Mouse (Mus musculus) kidney, postnatal 14 days (tissue): ENCODE measurements around the gene Nrg3.
"Not testable (repeated sequence)": the region's sequence is repeated elsewhere in the genome, so short reads cannot be mapped to it uniquely, and the experiment has no call there.

Experiments
- DNase-seq: peaks from one replicate; pipeline ENCODE4 v3.0.0; 2022; ENCODE audit warnings: mixed read lengths

The Nrg3 gene

DNA sequence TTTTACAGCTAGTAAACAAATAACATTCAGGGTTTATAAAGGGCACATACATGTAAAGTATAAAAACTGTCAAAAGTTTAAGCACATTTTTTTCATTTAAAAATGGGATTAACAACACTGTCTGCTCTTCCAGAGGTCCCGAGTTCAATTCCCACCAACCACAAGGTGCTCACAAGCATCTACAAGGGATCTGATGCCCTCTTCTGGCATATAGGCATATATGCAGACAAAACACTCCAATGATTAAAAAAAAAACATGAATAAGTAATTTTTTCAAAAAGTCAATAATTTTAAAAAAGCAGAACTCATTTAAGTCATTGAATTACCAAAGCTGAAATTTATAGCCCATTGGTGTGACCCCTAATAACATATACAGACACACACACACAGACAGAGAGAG, 878.6 kb downstream of the Nrg3 start:
- DNase-seq, result no peak

DNA sequence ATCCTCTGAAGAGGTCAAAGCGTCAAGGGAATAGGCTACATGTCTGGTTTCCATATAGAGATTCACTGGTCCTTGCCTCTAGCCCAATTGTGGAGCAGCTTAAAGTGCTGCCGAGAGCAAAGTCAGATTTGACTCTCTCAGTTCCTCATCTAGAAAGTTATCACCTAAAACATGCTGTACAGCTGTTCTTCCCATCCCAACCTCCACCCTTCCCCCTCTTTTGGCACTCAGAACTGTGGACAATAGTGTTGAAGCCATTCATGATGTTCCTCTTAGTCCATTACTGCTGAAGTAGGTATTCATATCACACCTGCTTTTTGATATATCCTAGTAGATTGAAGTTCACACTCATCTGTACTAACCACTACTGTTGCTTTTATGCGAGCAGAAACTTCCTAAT, 896.1 kb downstream of the Nrg3 start:
- DNase-seq, result no peak

DNA sequence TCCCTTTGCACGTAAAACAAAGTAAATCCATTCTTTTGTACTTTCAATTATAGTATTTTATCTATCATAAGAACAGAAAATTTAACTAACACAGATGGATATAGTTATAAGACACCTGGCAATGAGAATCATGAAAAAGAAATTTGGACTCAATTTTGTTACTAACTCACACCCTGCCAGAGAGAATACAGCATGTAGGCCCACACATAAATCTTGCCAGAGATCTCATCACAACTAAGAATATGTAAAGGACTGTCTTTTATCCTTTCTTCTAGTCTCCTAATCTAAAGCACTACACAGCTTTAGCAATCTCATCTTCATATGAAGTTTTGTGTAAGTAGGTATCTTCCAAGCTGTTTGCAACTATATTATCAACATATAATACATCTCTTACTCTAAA, 904.7 kb downstream of the Nrg3 start:
- DNase-seq, result no peak

DNA sequence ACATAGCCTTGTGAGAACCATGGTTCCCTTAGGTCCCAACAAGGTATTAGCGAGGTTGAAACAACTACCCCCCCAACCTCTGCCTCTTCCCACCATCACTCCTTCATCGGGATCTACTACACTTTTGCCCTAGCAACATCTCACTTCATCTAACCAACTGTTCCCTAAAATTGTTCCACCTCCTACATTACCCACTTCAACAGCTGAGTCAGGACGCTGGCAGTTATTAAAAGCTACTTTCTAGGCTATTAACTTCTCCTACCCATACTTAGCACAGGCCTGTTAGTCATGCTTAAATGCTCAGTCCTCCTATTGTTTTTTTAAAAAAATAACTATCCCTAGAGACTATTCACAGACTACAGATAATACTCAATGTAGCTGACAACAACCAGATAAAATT, 906.7 kb downstream of the Nrg3 start:
- no peak for DNase-seq

DNA sequence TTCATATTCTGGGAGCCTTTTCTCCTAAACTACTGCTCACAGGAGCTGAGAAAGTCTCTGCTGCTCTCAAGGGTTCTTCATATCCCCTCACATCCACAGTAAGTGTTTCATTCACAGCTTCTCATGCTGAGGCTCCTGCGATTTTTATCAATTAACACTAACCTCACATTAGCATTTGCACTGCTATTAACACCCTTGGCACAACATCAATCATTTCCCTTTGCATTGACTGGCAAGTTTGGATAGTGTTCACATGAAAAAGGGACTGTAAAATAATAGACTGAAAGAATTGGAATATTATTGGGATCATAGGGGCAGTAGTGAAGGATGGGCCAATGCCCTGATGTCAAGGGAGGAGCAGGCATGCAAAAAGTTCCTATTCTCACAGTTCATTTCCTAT, 918.3 kb downstream of the Nrg3 start:
- no peak for DNase-seq

DNA sequence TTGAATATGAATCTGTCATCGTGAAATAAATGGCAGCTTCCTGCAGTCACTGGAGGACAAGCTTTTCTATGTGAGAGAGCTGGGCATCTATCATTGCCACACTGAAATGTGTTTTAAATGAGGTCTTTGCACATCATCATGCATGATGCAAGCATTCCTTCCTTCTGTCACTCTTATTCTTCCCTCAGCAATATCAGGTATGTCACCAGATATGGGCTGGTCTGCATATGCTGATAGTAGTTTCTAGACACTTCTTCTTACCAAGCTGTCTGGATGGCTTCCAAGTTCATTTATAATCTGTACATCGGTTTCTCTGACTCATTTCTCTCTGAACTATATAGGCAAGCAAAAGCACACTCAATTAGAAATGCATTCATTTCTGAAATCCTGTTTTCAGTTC, 925.6 kb downstream of the Nrg3 start:
- DNase-seq, result no peak

DNA sequence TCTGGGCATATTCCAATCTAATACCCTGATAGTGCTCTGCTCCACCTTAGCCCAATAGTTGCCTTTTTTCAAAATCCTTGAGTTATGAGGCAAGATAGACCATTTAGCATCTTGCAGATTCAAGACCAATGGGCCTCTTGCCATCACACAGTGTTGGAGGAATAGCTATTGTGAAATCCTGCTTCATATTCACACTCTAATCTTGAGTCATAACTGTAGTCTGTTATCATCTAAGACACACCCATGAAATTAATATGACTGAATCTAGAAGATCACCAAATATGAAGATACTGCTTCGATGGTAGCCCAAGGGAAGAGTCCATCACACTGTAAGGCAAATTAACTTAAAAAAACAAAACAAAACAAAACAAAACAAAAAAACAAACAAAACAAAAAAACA, 937.7 kb downstream of the Nrg3 start:
- DNase-seq, result no peak

DNA sequence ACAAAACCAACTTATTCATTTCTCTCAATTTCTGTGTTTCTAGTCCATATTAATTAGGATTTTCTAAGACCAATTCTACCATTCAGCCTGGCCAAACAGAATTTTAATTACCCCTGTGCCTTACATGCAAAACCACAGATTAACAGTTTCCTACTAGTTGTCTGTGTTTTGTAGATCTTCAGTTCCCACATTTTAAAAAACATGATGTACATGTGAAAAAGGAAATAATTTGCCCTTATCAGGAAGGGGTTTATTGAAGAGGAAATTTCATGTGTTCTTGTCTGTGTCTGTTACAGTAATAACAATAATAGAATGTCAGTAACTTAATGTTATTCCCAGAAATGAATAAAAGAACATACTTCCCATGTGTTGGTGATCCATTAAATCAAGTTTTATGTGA, 939.4 kb downstream of the Nrg3 start:
- no peak for DNase-seq

DNA sequence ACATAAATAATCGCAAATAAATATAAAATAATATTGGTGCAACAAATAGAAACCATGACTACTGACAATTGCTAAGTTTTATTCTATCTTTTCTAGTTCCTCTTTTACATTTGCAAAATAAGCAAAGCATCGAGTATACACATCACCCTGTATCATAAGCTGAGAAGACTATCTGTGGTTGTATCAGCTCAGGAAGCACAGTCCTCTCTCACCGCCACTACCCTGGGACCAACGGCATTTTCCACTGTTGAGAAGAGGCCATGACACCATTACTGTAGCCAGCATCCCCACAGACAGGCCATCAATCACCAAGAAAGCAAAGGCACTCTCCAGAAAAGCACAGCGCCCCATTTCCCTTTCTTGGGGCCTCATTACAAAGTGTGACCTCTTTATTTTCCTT, 956.7 kb downstream of the Nrg3 start:
- DNase-seq, result no peak

DNA sequence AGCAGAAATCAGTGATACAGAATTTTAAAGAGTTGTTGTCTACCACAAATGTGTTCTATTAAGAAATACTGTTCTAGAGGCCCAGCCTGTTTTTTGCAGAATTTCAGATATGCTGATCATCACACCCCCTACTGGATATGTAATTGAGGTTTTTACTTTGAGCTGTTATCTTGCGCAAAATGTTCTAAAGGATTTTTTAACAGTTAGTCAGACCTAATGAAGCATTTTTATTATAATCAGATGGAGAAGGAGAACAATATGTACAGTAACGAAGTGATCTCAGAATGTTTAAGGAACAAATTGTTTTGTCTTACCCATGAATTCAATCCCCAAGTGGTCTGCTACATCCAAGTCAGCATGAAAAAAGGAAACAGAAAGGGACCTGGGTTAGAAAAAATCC, 963.9 kb downstream of the Nrg3 start:
- no peak for DNase-seq

DNA sequence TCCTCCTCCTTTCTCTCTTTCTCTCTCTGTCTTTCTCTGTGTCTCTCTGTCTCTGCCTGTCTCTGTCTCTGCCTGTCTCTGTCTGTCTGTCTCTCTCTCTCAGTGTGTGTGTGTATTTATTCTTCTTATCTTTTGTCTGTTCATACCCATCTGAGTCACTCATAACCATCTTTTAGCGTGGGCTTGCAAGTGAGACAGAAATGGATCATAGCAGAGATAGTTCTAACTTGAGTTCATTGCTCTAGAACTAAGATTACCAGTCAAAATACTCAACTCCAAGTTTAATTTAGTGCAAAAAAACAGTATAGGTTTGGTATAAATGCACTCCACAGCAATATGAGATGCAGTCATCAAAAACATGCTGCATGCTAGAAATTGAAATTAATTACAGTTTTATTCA, 977.9 kb downstream of the Nrg3 start:
- DNase-seq, result no peak

DNA sequence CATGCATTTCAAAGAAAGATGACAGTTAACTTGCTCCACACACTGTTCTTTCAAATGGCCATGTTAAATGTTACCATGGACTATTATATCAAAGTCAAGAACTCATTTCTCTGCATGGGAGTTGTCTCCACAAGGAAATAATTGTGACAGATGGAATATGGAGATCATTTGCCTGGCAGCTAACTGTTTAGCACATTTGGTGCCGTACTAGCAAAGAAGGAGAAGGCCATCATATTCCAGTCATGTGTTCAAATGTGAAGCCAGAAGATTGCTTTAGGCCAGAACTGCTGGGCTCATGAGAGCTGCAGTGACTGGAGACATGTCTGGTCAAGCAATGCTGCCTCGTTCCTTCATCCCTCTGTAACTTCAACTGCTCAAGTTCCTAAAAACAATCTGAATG, 1025.8 kb downstream of the Nrg3 start:
- DNase-seq, result no peak

DNA sequence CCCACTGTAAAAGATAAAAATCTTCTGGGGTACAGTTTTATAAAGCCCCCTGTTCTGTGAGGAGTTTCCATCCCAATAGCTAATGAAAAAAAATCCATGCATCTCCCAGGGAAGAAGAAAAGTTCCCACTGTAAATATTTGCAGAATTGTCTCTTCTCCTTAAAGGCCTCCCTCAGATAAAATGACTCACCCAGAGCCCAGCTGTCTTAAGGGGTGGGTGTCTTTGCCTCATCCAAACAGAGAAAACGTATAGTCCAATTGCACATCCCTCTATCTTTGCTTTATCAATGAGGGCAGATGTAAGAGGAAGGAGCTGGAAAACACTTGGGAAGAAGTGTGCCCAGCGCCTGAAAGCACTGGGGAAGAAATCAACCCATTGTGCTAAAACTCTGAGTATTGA, 1028.1 kb downstream of the Nrg3 start:
- no peak for DNase-seq

DNA sequence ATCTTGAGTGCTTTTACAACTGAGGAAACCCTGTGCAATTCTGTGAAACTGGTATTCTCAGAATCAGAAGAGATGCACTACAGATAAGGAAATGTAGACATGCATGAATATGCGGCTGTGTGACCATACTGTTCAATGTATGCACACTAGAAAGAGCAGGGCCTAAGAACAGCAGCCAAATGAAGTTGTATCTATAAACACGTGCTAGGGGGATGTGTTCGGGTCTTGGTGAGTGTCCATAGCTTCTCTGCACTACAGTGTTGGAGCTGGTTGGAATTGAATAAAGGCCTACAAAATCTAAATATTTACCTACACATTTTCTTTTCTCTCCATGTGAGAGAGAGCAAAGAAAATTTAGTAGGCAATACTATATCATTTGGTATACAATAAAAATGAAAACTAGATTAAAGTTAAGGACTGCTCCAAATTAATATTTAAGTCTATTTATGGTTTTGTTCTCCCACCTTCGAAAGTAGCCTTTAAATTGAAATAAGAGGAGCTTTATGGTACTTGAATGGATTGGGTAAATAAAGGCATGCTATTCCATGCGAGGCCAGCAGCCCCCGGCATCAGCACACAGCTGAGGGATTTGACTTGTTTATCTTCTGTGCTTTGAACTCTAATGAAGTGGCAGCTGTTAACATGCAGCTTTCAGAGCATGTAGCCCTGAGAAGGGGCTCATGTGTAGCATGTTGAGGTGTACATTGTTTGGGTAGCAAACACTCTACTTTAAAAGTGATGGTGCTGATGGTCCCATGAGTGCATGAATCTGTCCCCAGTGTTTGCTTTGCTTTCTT, 1038.9 kb downstream of the Nrg3 start:
- DNase-seq, result no peak

DNA sequence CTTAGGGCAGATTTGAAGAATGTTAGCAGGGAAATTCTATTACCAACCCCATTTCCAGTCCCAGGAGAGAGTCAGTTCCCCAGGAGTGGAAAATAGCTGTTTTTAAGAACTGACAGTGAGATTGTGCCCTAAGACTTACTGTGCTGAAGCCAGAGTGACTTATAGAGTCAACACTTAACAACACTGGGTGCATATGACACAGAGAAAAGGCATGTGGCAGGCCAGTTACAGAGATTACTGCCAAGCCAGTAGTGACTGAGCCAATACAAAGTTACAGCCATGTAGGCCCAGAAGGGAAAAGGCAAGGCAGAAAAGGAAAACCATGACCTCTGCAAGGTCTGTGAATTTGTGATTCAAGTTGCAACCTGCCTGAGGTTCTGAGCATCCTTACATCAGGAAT, 1098.2 kb downstream of the Nrg3 start:
- DNase-seq, result no peak

DNA sequence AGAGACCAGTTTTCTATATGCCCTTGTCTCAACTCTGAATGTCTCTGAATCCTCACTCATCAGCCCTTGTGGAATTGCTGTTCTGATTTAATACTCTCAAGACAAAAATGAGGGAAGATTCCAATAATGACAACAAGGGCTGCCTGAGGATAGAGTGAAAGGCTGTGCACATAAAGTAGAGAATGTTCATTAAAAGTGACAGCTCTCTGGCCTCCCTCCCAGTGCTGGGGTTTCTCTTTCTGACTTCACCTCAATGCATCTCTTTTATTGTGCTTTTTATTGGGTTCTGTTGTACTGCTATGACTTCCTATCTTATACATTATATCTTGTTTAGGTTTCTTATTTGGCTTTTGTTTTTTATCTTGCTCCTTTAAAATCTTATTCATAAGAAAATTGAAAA, 1131.9 kb downstream of the Nrg3 start:
- no peak for DNase-seq

DNA sequence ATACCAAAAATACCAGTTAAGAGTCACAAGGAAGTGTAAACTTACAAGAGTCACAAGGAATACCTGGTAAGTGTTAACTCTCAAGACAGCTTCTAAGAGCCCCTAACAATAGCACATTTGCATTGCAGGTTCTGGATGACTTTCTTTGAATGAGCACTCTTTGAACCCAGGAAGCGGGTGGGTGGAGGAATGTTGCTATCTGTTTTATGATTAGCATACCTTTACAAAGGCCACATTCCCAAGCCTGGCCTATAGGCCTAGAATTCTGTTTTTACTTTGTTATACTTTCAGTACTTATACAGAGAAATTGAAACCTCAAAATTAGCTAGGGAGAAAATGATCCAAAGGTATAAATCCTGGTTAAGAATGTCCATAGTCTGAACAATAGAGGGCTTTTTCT, 1150.0 kb downstream of the Nrg3 start:
- not testable (repeated sequence) for DNase-seq

DNA sequence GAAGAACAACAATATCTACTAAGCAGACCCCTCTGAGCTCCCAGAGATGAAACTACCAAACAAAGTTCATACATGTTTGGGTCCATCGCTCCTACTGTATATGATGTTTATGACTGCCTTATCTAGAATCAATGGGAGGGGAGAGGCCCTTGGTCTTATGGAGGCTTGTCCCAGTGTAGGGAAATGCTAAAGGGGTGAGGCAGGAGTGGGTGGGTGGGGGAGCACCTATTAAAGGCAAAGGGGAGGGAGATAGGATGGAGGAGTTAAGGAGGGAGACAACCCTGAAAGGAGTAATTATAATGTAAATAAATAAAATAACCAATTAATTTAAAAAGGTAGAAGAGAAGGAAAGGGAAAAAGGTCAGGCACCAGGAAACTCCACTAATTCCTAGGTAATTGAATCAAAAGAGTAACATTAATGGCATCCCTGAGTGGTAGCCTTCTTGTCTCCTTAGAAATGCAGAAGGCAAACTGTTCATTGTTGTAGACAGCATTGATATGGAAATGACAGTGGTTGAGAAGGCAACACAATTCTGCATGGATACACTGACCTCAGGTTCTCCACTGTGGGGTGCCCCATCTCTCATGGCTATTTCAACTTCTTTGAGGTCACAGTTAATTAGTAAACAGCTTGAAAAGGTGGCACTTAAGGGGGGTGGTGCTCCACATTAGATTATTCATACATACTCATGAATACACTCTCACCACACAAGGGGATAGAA, 1152.1 kb downstream of the Nrg3 start:
- no peak for DNase-seq
